Mouse (Mus musculus) stomach, embryonic 14.5 days (tissue): ENCODE measurements around the gene Serbp1. TPM values are rescaled to one million over a fixed set of nuclear protein-coding genes. Genes with fewer than 3 reads are reported as not detected.
"Not testable (repeated sequence)": the region's sequence is repeated elsewhere in the genome, so short reads cannot be mapped to it uniquely, and the experiment has no call there.

Experiments used
- ATAC-seq: fragments of 200-750 bp; cut with Nextera tagmentation; 2 replicates; pipeline ENCODE4 v1.8.0; 2017; ENCODE audit warnings: low read depth, moderate TSS enrichment; ENCODE audit not compliant: insufficient number of reproducible peaks, insufficient read depth, low FRiP score
- H3K27ac ChIP-seq: fragments of 300-500 bp; sonication (generic); 2 replicates; pipeline ENCODE4 v1.5.1; 2014; ENCODE audit warnings: mild to moderate bottlenecking, low read length, moderate library complexity, mixed read lengths
- H3K27me3 ChIP-seq: fragments of 300-500 bp; sonication (generic); 2 replicates; pipeline ENCODE4 v1.6.1; 2014; ENCODE audit warnings: low read length, control low read depth, mixed read lengths; ENCODE audit not compliant: control insufficient read depth, insufficient read depth
- H3K36me3 ChIP-seq: fragments of 300-500 bp; sonication (generic); 2 replicates; pipeline ENCODE4 v1.6.1; 2014; ENCODE audit warnings: mild to moderate bottlenecking, control low read depth, low read length, moderate library complexity, mixed read lengths; ENCODE audit not compliant: control insufficient read depth, insufficient read depth
- H3K4me1 ChIP-seq: fragments of 300-500 bp; sonication (generic); 2 replicates; pipeline ENCODE4 v1.6.1; 2014; ENCODE audit warnings: low read length, control low read depth, mixed read lengths; ENCODE audit not compliant: control insufficient read depth, insufficient read depth
- H3K4me2 ChIP-seq: fragments of 300-500 bp; sonication (generic); replicated peaks from 2 replicates; pipeline ENCODE4 v1.6.1; 2014; ENCODE audit warnings: low read depth, low read length, control low read depth
- H3K4me3 ChIP-seq: fragments of 300-500 bp; sonication (generic); 2 replicates; pipeline ENCODE4 v1.5.1; 2014; ENCODE audit warnings: low read depth, low read length, control low read depth
- H3K9ac ChIP-seq: fragments of 300-500 bp; sonication (generic); replicated peaks from 2 replicates; pipeline ENCODE4 v1.6.1; 2014; ENCODE audit warnings: low read depth, mild to moderate bottlenecking, control low read depth, low read length, moderate library complexity, mixed read lengths
- H3K9me3 ChIP-seq: fragments of 300-500 bp; sonication (generic); 2 replicates; pipeline ENCODE4 v1.6.1; 2016; ENCODE audit warnings: low read depth, low read length, control low read depth; ENCODE audit not compliant: control insufficient read depth
- WGBS: fragments of 180-500 bp; shearing (Covaris S2); extraction: QIAGEN DNeasy Blood & Tissue Kit; methylation state at CpG from one replicate; pipeline ENCODE4 v1.1.7; 2014; 5-methylcytosine and 5-hydroxymethylcytosine counted together
- polyA plus RNA-seq: library from polyadenylated mRNA; unstranded; fragments of >200 nt; fragmentation: Nextera tagmentation; extraction: Ambion mirVana; gene quantifications from 2 replicates; pipeline ENCODE4 v1.2.1, GENCODE M21; 2014

The Serbp1 gene
- polyA plus RNA-seq, 1 experiment from 2014 or later = 414 TPM

- Histone ChIP-seq H3K4me2 (no peak overlapping the region), H3K4me1 (no peaks in the 10 kb centered on the region), H3K27me3 (no peaks in the 10 kb centered on the region), H3K36me3 (no peaks in the 10 kb centered on the region), H3K9ac (no peak overlapping the region), H3K4me3 (no peak overlapping the region), H3K27ac (no peak overlapping the region), H3K9me3 (no peaks in the 10 kb centered on the region)
- 82% methylated on average over 1 of the region's 1 CpGs for WGBS
- no peak for ATAC-seq
These were observed 25.6 kb upstream of the Serbp1 start for GRCm38 (mm10) chr6:67212362-67212761.

GRCm38 (mm10) chr6:67213429-67214098 lies 24.4 kb upstream of the Serbp1 start:
- no peak for ATAC-seq
- 88% methylated on average over 4 of the region's 4 CpGs for WGBS
- no peak overlapping the region for H3K4me3 ChIP-seq
- H3K4me2 ChIP-seq = no peak overlapping the region
- H3K27me3 ChIP-seq = no peaks in the 10 kb centered on the region
- H3K9ac ChIP-seq = no peak overlapping the region
- no peak overlapping the region for H3K27ac ChIP-seq
- H3K36me3 ChIP-seq = no peaks in the 10 kb centered on the region
- H3K4me1 ChIP-seq = no peaks in the 10 kb centered on the region
- no peaks in the 10 kb centered on the region for H3K9me3 ChIP-seq

- no peaks in the 10 kb centered on the region for H3K9me3 ChIP-seq
- 59% methylated on average over 4 of the region's 4 CpGs for WGBS
- no peaks in the 10 kb centered on the region for H3K27me3 ChIP-seq
- no peak overlapping the region for H3K9ac ChIP-seq
- H3K4me3 ChIP-seq = no peak overlapping the region
- ATAC-seq = no peak
- no peaks in the 10 kb centered on the region for H3K4me1 ChIP-seq
- no peak overlapping the region for H3K4me2 ChIP-seq
- H3K36me3 ChIP-seq = no peaks in the 10 kb centered on the region
- no peak overlapping the region for H3K27ac ChIP-seq
These were observed 20.6 kb upstream of the Serbp1 start for GRCm38 (mm10) chr6:67217402-67217801.

GRCm38 (mm10) chr6:67217846-67218245 lies 20.1 kb upstream of the Serbp1 start:
- 75% methylated on average over 1 of the region's 1 CpGs for WGBS
- Histone ChIP-seq H3K36me3 (no peaks in the 10 kb centered on the region), H3K9me3 (no peaks in the 10 kb centered on the region), H3K4me1 (no peaks in the 10 kb centered on the region), H3K4me2 (no peak overlapping the region), H3K27me3 (no peaks in the 10 kb centered on the region), H3K9ac (no peak overlapping the region), H3K27ac (no peak overlapping the region), H3K4me3 (no peak overlapping the region)
- ATAC-seq = no peak

GRCm38 (mm10) chr6:67218566-67218965 lies 19.4 kb upstream of the Serbp1 start:
- H3K4me2 ChIP-seq = no peak overlapping the region
- no peaks in the 10 kb centered on the region for H3K9me3 ChIP-seq
- no peak overlapping the region for H3K9ac ChIP-seq
- no peaks in the 10 kb centered on the region for H3K4me1 ChIP-seq
- ATAC-seq = no peak
- no peak overlapping the region for H3K27ac ChIP-seq
- no peaks in the 10 kb centered on the region for H3K36me3 ChIP-seq
- no peaks in the 10 kb centered on the region for H3K27me3 ChIP-seq
- no peak overlapping the region for H3K4me3 ChIP-seq

GRCm38 (mm10) chr6:67219931-67220330 lies 18.0 kb upstream of the Serbp1 start:
- not testable (repeated sequence) for H3K27me3 ChIP-seq, ATAC-seq, H3K4me3 ChIP-seq, H3K9me3 ChIP-seq, H3K36me3 ChIP-seq, H3K27ac ChIP-seq, H3K9ac ChIP-seq, H3K4me1 ChIP-seq, H3K4me2 ChIP-seq
- 91% methylated on average over 14 of the region's 14 CpGs for WGBS

GRCm38 (mm10) chr6:67220731-67221130 lies 17.2 kb upstream of the Serbp1 start:
- Histone ChIP-seq H3K27ac (no peak overlapping the region), H3K4me1 (no peaks in the 10 kb centered on the region), H3K9ac (no peak overlapping the region), H3K4me2 (no peak overlapping the region), H3K36me3 (no peaks in the 10 kb centered on the region), H3K4me3 (no peak overlapping the region), H3K9me3 (no peaks in the 10 kb centered on the region), H3K27me3 (no peaks in the 10 kb centered on the region)
- ATAC-seq = no peak

GRCm38 (mm10) chr6:67223082-67223481 lies 14.9 kb upstream of the Serbp1 start:
- no peaks in the 10 kb centered on the region for H3K27me3 ChIP-seq
- WGBS = 85% methylated on average over 1 of the region's 1 CpGs
- H3K4me3 ChIP-seq = no peak overlapping the region
- H3K9ac ChIP-seq = no peak overlapping the region
- no peaks in the 10 kb centered on the region for H3K4me1 ChIP-seq
- no peaks in the 10 kb centered on the region for H3K36me3 ChIP-seq
- no peak overlapping the region for H3K4me2 ChIP-seq
- H3K27ac ChIP-seq = no peak overlapping the region
- H3K9me3 ChIP-seq = no peaks in the 10 kb centered on the region
- no peak for ATAC-seq

GRCm38 (mm10) chr6:67223499-67223898 lies 14.5 kb upstream of the Serbp1 start:
- Histone ChIP-seq H3K36me3 (no peaks in the 10 kb centered on the region), H3K27me3 (no peaks in the 10 kb centered on the region), H3K4me2 (no peak overlapping the region), H3K9me3 (no peaks in the 10 kb centered on the region), H3K27ac (no peak overlapping the region), H3K4me1 (no peaks in the 10 kb centered on the region), H3K4me3 (no peak overlapping the region), H3K9ac (no peak overlapping the region)
- ATAC-seq = no peak
- WGBS = 57% methylated on average over 1 of the region's 1 CpGs
